Mouse (Mus musculus): ENCODE measurements around the gene Phtf2.

GRCm38 (mm10) chr5:20865193-20865755, 16.6 kb downstream of the Phtf2 start:
- no peak for TF ChIP-seq CTCF (IDR thresholded peaks at IDR 0.05; ENCODE audit: control insufficient read depth, insufficient read depth, insufficient replicate concordance, low read depth, low read length)
- no peak for TF ChIP-seq POLR2A (IDR thresholded peaks at IDR 0.05; ENCODE audit: control insufficient read depth, low read depth, low read length)

All from testis, adult 2 months (tissue).